Mouse (Mus musculus): ENCODE measurements around the gene Hsf2bp.
A peak's percentile ranks its signal among the peaks of the same experiment; 100 is the strongest.

Gene Hsf2bp

DNA sequence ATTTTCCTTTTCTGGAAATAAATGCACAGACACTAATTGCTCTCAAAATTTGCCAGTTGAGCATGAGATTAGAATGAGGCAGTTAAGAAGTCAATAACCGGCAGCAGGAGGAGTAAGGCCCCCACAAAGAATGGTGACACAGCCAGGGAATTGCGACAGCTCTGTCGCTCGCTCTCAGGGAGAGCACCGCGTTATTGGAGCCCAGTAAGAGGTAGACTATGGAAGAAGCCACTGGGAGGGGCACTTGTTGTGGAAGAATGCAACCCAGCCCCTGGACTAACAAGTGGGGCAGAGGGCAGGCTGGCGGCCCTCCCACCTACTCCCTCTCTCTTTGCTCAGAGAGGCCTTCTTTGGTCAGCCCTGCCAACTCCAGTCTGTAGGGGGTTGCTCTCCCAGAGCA is 4.5 kb downstream of the Hsf2bp start:
- no peak for DNase-seq (ENCODE audit: low spot score in 2 of 2)

DNA sequence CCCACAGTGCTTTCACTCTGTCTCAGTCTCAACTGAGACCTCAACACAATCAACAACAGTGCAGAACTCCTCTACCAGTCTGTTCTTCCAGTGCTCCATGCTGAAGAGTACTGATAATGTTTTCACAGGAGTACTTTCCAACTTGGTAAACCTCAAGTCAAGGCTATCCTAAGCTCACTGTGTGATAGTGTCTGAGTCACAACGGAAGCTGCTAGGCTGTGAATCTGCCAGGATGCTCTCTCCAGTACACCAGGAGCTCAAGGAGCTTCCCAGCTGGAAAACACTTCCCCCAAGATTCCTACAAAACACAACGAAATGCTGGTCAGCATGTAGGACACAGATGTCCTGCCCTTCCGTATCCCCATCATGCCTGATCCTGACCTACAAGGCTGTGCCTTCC is 7.8 kb downstream of the Hsf2bp start:
- no peak for DNase-seq (ENCODE audit: low spot score in 2 of 2)

DNA sequence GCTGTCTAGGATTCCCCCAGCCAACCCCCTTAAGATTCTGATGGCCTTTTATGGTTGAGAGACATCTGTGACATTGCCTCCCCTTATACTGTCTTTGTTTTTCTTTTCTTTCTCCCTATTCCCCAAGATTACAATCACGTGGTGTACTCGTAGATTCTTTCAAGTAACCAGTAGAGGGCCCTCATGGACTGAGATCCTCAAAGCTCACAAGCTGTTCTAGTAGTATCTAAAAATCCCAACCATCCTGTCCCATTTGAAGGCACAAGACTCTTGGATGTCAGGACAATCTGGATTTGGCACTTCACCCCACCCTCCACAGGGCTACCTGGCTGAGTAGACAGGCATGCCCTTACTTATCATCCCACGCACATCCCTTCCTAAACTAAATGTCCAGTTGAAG is 8.5 kb downstream of the Hsf2bp start:
- no peak for DNase-seq (ENCODE audit: low spot score in 2 of 2)

DNA sequence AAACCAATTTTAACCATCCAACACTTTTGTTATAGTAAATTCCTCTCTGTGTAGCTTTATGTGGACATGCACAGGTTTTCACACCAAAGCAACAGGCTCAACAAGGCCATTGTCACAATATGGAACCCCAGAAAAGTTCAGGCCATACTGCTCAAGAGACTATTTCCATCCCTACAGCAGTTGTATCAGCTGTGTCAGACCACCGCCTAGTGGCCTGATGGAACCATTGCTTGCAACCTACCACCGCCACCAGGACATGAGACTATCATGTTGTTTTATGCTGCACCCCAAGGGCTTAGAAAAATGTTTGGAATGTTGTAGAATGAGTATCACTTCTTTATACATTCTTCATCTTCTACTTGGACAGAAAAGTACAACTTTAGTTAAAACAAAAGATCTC is 10.8 kb downstream of the Hsf2bp start:
- peak; percentile 44 to 72 for DNase-seq (ENCODE audit: low spot score in 2 of 2)

DNA sequence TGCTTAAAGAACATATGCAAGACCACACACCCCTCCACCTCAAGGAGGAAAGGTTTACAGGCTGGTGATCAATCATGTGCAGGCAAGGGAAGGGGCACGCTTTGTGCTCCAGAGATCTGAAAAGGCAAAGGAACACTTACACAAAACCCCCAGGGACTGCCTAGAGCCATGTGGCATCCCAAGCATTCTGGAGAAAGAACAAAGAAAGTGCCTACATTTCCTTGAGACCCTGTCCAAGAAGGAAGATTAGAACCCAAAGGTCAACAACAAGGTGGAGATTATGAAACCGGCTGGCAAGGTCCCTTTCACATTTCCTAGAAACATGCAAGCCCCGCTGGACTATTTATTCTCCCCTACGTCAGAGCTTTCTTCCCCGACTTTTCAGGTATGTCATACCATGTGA is 11.5 kb downstream of the Hsf2bp start:
- peak in 1 of 2 experiments; percentile 21 for DNase-seq (ENCODE audit: low spot score in 2 of 2)

DNA sequence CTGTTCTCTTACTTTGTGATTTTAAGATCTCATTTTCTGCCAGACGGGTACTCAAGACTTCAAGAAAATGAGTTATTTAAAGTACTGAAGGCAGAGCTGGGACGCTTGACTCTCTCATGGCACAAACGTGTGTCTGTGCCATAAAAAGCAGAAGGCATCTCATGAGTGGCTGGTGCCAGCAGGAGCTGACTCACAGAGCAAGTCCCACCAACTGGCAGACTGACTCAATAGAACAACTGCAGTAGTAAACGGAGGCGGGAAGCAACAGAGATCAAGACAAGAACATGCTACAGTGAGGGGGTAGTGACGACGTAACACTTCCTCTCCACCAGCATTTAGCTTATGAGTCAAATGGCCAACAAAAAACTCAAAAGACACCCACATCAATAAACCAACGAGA is 13.1 kb downstream of the Hsf2bp start:
- no peak for DNase-seq (ENCODE audit: low spot score in 2 of 2)

DNA sequence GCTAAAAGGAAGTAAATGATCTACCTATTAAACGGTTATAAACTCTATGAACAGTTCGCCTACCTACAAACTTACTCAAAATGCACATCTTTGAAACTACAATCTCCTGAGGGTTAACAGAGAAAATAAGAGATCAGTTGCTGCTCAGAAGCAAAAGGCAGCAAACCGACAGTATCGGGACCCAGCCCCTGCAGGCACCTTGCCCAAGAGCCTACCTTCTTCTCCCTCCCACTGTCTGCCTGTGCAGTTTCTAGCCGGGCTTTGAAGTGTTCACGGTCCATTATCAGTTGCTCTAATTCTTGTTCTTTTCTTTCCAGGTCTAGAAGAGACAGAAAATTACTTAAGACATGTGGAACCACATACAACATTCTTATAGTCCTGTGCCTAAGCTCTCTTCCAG is 13.6 kb downstream of the Hsf2bp start:
- DNase-seq (ENCODE audit: low spot score in 2 of 2), result no peak

DNA sequence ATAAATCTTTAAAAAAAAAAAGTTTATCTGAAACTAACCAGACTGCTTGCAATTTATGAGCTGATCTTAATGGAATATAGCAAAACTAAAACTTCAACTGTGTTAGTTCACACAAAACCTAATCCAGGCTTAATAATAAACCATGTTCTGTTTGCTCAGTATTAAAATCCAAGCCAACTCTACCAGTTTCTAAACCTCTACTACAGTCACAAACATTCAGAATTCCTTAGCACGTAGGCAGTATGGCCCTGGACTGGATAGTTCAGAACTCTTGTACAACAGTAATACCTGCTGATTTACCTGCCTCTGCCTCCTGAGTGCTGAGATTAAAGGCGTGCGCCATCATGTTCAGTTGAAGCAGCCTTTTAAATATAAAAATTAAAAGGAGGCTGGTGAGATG is 14.2 kb downstream of the Hsf2bp start:
- DNase-seq (ENCODE audit: low spot score in 2 of 2), result no peak

DNA sequence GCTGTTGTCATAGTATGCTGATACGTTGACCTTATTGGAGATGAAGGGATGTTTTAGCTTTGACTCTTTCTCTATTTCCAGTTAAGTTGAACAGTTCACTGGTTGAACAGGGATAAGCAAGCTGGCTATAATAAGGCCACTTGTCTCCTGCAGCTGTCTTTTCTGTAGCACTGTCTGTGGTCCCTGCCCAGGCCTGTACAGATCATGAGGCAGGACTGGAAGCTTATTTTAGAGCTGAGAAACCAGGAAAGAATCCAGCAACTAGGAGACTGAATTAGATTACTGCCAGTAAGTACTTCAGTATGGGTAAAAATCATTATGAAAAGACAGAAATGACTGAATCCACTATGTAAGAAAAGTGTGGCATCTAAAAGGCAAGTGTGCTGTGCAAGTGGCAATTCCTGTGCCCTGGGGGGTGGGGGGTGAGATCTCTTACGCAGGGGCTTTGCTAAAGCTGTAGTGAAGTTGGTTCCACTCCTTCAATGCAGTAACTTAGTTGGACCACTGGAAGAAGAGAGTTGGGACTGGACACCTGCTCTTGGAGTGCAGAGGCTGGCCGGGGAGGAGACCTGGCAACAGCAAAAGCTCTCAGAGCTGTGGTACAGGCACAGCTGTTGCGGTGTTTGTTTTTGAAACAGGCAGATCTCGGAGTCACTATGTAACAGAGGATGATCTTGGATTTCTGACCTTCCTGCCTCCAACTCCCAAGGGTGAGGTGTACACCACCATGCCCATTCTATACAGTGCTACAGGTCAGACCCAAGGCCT is 17.8 kb downstream of the Hsf2bp start:
- no peak for DNase-seq (ENCODE audit: low spot score in 2 of 2)

DNA sequence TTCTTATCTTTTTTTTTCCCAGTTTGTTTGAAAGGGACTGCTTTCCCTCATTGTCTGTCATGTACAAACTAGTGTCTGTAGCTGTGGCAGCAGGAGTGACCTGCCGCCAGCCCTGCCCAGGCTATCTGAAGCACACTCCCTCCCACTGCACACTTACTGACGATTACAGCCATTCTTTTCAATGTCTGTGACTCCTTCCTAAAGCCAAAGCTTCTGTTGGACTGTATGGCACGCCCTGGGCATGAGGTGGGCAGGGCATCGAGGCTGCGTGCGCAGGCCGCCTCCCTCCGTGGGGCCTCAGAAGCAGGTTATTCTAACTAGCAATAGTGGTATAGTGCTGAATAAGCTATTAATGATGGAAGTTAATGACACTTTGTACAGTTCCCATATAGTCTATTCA is 19.7 kb downstream of the Hsf2bp start:
- DNase-seq (ENCODE audit: low spot score in 2 of 2), result no peak

DNA sequence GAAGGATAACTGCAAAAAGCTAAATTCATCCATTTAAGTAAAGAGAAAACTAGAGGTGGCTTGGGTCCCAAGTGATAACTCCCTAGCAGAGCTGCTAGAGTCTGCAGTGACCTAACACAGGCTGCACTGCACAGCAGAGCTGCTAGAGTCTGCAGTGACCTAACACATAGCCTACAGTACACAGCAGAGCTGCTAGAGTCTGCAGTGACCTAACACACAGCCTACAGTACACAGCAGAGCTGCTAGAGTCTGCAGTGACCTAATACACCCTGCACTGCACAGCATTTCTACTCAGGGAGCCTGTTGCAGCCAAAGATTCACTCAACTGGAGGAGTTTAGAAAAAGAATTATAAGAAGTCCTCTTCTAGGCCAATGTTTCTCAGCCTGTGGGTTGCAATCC is 22.5 kb downstream of the Hsf2bp start:
- no peak for DNase-seq (ENCODE audit: low spot score in 2 of 2)

DNA sequence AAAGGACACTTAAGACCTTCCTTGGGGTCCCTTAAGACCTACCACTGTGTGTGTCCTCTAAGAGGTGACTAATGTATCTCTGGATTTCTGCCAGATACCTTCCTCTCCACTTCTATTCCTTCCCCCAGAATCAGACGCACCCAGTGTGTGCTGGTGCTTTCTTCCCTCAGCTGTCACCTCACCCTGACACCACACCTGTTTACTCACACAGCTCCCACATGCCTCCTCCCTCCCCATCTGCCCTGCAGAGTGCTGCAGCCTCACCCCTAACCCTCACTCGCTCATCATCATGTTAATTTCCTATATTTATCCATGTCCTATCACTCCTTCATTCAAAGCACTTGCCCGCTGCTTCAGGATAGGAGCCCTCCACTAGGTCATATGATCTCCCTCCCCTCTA is 23.9 kb downstream of the Hsf2bp start:
- DNase-seq (ENCODE audit: low spot score in 2 of 2), result no peak

DNA sequence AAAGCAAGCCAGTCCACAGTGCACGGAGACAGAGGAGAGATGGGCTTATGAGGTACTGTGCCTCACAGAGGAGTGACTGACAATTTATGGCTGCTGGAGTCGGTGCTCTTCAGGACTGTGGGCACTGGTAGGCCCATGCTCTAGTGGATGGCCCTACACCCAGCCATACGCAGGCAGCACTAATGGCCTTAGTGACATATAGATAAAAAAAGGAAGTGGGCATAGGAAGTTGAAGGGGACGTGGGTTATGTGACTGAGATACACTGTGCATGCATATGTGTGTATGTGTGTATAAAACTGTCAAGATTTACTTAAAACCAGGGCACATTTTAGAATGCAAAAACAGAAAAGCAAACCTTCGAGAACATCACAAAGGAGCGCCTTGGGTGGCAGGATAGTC is 24.5 kb downstream of the Hsf2bp start:
- DNase-seq (ENCODE audit: low spot score in 2 of 2), result no peak

DNA sequence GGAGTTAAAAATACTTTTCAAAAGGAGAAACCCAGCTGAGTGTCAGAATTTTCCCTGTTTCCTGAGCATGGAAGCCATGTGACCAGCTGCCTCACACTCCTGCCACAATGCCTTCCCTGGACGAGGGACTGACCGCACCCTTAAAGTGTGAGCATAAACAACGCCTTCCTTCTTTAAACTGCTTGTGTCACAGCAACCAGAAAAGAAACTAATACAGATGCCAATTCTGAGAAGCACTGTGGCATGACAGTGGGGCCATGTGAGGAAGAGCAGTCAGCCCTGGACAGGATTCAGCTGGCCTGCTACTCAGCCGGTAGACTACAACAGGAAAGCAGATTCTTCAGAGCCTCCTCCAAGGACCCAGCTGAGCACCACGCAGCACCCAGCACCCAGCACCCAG is 29.3 kb downstream of the Hsf2bp start:
- no peak for DNase-seq (ENCODE audit: low spot score in 2 of 2)

DNA sequence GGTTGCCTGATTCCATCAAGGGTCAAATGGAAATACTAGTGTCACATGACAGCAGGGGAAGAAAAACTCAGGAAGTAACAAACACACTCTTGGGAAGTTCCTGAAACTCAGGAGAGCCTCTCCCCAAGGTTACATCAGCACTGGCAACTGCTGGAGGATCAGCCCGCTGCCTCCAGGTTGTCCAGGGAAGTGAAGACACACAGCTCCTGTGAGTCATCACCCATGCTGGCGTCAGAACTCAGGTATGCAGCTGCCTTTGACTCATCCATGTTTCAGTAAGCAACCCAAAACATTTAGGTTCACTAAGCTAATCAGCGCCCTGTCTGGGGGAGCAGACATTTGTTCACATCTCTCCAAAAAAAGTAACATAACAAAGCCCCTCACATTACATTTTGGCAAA is 32.9 kb downstream of the Hsf2bp start:
- DNase-seq (ENCODE audit: low spot score in 2 of 2), result no peak

DNA sequence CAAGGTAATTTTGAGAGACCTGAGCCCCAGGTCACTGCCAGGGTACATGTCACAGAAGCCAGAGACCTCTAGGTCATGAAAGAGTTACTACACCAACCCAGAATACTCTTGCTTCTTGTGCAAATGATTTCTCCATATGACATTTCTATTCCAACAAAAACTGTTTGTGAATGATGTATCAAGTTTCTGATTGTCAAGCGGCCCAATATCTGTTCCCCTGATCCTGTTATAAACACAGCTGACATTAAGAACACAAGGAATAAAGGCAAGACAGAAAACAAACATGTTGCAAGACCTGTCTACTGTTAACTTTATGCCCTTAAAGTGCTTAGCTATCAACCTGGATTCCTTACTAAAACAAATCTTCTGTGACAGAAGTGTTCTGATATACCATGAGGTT is 37.8 kb downstream of the Hsf2bp start:
- DNase-seq (ENCODE audit: low spot score in 2 of 2), result no peak

DNA sequence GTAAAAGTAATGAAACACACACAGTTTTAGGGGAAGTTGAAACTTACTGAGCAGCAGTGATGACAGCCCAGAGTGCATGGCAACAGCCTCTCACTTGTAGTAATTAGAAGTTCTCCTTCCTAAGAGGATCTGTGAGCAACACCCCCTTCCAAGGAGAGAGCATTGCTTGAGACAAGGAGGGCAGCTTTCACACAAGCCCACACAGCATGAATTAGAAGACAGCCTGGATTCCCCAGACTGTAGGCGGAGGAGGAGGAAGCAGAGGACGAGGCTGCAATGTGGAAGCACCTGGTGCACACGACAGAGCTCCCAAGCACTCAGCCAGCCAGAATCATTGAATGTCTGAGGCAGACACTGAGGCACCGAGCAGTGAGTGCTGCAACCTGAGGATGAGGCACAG is 39.8 kb downstream of the Hsf2bp start:
- DNase-seq (ENCODE audit: low spot score in 2 of 2), result no peak

DNA sequence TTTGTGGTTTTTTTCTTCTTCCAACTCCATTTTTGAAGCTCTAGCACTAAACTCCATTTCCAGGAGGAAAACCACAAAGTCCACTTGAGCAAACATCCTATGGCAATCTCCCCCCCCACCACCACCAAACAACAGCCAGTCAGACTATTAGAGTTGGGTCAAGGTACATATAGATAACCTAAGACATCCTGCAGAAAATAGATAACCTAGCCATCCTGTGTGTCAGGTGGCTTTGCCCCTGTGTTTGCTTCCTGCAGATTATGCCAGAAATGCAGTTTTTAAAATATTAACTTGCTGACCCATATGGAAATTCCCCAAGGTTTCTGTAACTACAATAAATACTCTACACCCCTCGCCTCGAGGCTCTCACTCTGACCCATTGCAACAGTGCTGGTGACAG is 40.4 kb downstream of the Hsf2bp start:
- no peak for DNase-seq (ENCODE audit: low spot score in 2 of 2)

DNA sequence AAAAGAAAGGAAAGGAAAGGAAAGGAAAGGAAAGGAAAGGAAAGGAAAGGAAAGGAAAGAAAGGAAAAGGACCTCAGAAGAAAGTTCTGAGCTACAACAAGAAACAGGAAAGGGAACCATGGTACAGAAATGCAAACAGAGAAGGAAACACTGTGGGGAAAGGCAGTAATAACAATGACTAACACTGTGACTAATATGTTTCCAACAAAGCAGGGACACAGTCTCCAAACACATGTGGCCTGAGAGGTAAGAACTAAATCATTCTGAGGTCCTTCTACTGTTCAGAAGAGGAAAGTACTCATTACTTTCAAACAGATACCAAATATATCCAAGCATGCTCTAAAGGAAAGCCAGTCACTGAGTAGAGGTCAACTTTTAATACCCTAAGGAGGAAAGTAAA is 42.0 kb downstream of the Hsf2bp start:
- DNase-seq (ENCODE audit: low spot score in 2 of 2), result no peak

DNA sequence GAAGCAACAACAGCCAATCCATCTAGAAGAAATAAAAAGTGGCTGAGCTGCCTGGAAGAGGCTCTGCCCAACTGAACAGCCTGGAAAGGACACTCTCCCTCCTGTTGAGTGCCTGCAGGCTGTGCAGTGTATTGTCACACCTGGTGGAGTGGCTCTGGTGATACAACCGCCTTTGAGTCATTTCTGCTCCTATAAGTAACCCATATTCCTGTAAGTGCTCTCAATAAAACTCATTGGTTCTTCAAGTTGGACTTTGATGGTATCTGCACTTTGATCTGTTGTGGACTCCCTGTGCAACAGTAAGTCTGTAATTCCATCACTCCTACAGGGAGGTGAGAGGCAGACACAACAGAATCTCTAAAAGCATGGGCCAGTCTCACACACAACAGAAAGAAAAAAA is 42.8 kb downstream of the Hsf2bp start:
- DNase-seq (ENCODE audit: low spot score in 2 of 2), result no peak

DNA sequence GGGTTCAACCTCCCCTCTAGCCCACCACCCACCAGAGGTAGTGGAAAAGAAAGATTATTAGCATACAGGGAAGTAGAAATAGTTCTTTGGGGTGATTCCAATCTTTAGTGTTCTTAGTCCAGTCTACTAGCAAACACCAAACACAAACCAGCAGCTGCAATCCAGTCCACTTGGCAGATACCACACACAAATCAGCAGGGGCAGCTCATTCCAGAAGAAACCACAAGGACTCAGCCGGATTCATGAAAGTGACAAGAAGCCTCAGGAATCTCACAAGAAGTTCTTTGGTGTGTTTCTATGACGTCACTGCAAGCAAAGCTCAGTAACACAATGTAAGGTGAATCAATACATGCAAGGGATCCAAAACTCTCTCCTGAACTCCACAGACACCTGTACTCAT is 44.1 kb downstream of the Hsf2bp start:
- DNase-seq (ENCODE audit: low spot score in 2 of 2), result no peak

DNA sequence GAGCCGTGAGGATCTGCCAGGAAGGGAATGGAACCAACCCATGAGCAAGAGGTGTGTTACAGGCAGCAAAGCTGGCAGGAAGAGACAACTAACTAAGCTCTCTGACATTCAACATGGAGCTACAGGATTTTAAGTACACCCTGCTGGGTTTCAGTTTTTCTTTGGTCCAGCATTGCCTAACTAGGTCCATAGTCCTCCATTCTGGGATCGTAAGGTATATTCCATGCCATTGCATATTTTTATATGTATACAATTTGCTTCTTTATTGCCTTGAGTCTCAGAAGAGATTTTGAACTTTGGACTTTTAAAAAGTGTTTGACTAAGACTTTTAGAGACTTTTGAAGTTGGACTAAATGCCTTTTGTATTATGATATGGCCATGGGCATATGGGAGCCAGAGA is 47.1 kb downstream of the Hsf2bp start:
- no peak for DNase-seq (ENCODE audit: low spot score in 2 of 2)

DNA sequence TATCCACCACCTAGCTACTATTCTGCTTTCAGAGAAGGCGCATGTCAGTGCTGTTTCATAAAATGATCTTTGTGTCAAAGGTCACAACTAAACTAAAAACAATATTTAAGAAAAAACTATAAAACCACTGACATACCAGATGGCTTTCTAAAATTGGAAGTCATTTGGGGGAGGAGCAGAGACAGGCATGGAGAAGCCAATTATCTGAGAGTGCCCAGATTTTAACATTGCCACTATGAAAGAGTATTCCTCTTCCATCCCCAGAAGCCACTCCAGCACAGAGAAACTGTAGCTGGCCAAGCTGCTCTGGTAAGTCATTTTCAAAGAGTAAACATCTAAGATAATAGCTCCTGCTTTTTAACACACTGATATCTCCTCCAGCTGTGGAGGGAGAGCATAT is 49.2 kb downstream of the Hsf2bp start:
- no peak for DNase-seq (ENCODE audit: low spot score in 2 of 2)

DNA sequence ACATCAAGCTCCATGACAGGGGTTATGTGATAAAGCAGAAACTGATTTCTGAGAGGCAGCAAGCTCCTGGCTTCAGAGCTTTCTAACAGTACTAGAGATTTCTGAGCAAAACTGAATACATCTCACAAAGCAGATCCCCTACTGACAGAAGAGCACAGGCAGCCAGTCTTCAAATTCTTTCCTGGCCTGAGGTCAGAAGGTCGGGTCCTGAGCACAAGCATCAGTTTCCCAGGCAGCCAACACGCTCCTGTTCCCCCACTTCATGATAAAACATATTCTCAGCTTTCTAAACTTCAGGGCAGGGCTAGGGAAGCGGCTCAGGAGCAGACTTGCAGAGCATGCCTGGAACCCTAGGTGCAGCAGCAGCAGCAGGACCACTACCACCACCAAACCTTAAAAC is 52.7 kb downstream of the Hsf2bp start:
- DNase-seq (ENCODE audit: low spot score in 2 of 2), result no peak

Data from urinary bladder, postnatal 36 days (tissue).